Mouse (Mus musculus) layer of hippocampus, adult 2 months (tissue): ENCODE measurements around the gene Dgkd. TPM values are rescaled to one million over a fixed set of nuclear protein-coding genes. Genes with fewer than 3 reads are reported as not detected.

Experiments used
- DNase-seq, 2 experiments: peaks; one replicate each; pipeline ENCODE4 v3.0.0; 2022; ENCODE audit warnings: low spot score in 2 of 2
- H3K27ac ChIP-seq: fragments of 200-600 bp; 2 replicates; pipeline ENCODE4 v1.8.1; 2022
- H3K4me3 ChIP-seq: fragments of 200-600 bp; 2 replicates; pipeline ENCODE4 v1.8.1; 2022; ENCODE audit warnings: mild to moderate bottlenecking
- CTCF ChIP-seq: fragments of 200-600 bp; conservative IDR thresholded peaks from 2 replicates; pipeline ENCODE4 v1.8.1; 2022; ENCODE audit warnings: antibody characterized with exemption, mild to moderate bottlenecking, moderate library complexity
- total RNA-seq, 2 experiments: library from RNA; stranded (reverse); gene quantifications; 2 replicates each; pipeline ENCODE4 v1.2.3; 2021

The Dgkd gene
- total RNA-seq, 2 experiments from 2014 or later = 103 to 117 TPM

DNA sequence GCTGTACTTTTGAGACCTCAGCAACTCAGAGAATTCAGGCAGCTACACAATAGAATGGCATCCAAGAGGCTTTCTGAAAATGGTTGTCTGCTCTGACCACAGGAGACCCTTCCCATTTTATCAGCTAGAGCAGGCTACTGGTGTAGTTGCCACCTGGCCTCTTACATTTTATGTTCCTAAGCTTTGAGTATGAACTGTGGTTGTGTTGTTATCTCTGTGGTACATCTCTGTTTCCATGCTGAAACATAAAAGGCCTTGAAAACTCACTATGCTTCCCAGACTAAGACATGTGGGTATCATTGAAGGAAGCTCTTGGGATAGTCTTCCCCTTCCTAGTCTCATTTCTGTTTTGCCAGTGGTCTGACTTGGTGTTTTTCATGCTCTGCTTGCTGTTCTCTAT, 49.1 kb downstream of the Dgkd start:
- H3K27ac ChIP-seq = no peak overlapping the region
- TF ChIP-seq CTCF = no peak
- DNase-seq = no peak
- H3K4me3 ChIP-seq = no peak overlapping the region

DNA sequence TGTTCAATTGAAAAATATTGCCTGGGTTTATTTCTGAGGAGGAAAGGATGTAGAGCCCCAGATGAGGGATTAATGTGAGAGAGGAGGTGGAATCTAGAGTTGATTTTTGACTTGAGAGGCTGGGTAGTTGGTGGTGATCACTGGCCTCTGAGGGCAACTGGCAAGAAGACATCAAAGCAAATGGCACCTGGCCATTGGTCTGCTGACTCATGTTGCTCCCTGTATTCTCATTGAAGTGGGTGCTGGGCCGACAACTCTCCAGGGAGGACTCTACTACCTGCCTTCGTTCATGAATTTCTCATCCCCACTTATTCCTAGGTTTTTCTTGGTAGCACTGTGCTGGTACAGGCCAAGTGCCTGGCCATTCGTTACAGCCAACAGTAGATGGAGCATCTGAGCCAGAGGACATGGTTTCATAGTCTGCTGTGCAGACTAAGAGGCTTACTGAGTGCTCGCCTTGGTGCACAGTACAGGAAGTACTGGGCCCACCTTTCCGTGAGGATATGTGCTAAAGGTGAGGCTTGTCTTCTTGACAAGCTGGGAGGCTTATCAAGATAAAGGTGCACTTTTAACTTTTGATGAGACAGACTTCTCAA, 53.4 kb downstream of the Dgkd start:
- no peak overlapping the region for H3K27ac ChIP-seq
- TF ChIP-seq CTCF = peak; percentile 68
- no peak overlapping the region for H3K4me3 ChIP-seq
- no peak for DNase-seq

DNA sequence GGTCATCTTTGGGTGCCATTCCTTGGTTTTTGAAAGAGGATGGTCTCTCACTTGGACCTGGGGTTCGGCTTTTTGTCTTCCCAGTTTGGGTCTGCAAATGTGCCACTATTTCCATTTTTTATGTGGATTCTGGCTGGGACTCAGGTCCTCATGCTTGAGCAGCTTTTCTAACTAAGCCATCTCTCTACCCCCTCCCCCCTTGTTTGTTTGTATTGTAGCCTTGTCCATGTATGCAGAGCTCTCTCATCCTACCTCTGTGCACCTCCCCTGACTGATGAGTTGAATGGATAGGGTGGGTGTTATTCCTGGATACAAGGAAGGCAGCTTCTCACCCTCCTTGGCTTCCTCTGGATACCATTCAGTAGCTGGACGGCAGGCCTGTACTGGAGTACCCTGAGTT, 54.9 kb downstream of the Dgkd start:
- no peak for TF ChIP-seq CTCF

DNA sequence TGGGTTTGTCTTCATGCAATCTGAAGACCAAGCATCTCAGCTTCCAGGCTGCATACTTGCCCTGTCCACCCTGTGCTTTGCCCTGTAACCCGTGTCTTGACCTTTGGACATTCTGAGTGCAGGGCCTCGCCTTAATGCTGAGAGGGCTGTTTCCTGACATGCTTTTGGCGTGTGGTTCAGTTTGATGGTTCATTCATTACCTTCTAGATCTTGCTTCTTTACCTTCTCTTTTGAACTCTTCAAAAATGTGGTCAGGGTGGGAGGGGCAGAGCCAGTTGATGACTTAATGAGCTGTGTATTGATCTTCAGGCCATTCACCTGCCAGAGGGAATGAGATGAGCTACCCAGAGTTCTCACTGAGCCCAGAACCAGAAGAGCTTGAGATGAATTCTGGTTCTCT, 55.6 kb downstream of the Dgkd start:
- H3K4me3 ChIP-seq = no peak overlapping the region
- no peak for DNase-seq
- H3K27ac ChIP-seq = no peak overlapping the region
- no peak for TF ChIP-seq CTCF

More for the DNA sequence above, 54.9 kb downstream of the Dgkd start:
- no peak for DNase-seq
- Histone ChIP-seq H3K27ac (no peak overlapping the region), H3K4me3 (no peak overlapping the region)

DNA sequence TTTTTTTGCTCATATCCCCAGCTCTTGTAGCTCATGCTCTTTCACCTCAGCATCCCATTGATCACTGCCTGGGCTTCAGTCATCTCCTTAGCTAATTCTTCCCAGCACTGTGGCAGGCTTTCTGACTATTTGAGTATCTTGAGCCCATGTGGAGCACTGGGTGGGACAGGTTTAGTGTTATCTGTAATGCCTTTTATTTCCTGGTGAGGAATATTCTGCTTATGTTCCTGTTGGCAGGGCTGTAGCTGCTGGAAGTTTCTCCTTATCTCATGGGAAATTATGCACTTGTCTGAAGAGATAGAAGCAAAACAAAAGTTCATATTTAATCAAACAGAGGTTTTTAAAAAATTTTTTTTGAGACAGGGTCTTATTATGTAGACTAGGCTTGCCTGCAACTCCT, 56.5 kb downstream of the Dgkd start:
- no peak overlapping the region for H3K4me3 ChIP-seq
- TF ChIP-seq CTCF = no peak
- no peak overlapping the region for H3K27ac ChIP-seq
- no peak for DNase-seq

DNA sequence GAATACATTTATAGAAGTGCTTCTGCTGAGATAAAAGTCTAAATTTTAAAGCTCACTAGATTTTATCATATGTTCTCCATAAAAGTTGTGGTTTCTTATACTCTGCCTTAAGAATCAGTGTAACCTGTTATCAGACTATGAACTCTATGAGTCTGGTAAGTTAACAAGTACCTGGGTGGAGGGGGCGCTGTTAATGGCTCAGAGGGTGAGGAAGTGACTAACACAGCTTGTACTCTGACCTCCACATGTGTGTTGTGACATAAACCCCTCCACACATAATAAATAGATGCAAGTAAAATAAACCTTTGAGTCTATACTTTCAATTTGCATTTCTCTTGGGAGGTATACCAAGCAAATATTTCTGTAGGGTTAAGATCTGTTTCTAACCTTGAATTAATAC, 57.3 kb downstream of the Dgkd start:
- Histone ChIP-seq H3K4me3 (no peak overlapping the region), H3K27ac (no peak overlapping the region)
- no peak for TF ChIP-seq CTCF
- no peak for DNase-seq

DNA sequence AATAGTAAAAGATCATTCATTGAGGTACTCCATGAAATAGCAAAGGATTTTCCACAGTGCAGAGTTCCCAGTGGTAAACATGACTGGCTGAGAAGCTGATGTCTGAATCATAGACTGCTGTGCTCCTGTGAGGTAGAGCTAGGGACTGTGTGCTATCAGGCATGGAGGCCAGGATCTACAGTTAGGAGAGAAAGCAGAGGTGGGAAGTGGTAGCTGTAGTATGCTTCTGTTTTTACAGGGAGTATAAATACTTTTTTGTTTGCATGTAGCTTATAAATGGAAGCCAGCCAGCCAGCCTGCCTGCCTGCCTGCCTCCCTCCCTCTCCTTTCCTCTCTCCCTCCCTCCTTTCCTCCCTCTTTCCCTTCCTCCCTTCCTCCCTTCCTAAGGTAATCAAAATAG, 60.3 kb downstream of the Dgkd start:
- TF ChIP-seq CTCF = no peak
- Histone ChIP-seq H3K4me3 (no peak overlapping the region), H3K27ac (peak overlapping the region; percentile 51; the same call in 1 of the 2 replicates)
- DNase-seq = no peak

DNA sequence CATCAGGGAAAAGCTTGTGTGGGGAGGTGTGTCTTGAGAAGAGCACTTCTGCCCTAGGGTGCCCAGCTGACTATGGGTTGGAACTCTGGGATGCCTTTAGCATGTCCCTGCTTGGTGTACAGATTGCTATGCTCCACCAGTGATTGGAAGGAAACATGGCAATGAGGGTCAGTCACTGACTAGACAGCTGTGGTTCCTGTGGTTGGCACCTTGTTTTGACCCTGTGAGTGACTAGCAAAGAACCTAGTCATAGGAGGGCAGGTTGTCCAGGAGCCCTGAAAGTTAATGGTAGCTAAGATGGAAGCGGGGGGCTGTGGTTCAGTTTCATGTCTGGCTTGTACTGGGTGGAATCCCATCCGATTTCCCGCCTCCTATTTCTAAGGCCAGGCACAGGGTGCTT, 64.3 kb downstream of the Dgkd start:
- Histone ChIP-seq H3K27ac (peak overlapping the region; percentile 34), H3K4me3 (no peak overlapping the region)
- no peak for TF ChIP-seq CTCF
- DNase-seq = no peak

DNA sequence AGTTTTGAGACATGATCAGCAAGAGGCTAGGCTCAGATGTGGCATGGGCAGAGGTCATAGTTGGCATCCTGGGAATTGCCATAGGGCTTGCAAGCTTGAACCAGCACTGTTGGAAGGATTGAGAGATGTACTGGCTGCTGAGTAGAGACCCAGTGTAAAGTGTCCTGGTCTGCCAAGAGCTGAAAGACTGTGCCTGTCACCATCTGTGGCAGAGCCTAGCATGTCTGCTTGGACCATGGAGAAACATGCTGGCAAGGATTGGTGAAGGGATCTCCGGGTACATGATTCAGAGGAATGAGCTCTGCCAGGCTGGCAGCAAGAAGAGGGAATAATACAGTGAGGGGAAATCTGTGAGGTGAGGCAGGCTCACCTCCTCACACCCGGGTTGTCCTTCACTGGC, 65.0 kb downstream of the Dgkd start:
- no peak for DNase-seq
- Histone ChIP-seq H3K4me3 (no peak overlapping the region), H3K27ac (peak overlapping the region; percentile 34)
- TF ChIP-seq CTCF = no peak

DNA sequence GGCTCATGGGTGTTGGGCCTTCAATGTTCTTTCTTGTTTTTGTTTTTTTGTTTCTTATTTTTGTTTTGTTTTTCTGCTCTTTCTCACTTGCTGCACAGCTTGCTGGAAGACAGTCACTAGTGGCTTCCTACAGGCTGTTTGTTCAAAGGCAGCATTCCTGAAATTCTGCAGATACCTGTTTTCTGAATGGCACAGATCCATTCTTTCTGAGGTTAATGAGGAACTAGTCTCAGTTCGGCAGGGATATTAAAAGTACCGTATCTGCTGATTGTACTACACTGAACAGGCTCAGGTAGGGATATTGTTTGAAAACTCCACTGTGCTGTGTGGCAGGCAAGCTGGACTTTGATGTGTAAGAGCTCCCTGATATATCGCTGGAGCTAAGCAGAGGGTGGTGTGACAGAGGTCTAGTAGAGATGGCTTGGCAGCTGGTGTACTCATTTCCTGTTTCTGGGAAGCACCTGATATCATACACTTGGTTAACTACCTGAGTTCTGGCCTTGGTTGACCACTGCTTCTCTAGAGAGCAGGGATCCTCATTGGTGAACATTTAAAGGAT, 67.0 kb downstream of the Dgkd start:
- H3K4me3 ChIP-seq = no peak overlapping the region
- no peak for DNase-seq
- TF ChIP-seq CTCF = no peak
- no peak overlapping the region for H3K27ac ChIP-seq

DNA sequence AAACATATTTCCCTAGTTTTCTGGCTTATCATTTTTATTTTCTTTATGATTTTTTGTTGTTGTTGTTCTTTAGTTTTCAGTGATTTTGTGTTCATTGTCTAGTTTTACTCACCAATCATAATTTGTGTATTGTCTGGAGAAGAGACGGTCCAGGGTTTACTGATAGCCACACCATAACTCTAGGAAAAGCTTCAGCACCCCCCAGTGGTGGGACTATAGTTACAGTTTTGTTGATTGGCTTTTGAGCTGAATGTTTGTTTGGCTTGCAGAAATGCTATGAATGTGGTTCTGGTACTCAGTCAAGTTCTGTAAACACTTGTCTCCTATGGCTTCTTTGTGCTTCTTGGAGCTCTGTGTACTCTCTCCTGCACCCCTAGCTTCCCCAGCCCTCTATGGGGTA, 69.6 kb downstream of the Dgkd start:
- peak in 1 of 2 experiments; percentile 70 for DNase-seq
- H3K4me3 ChIP-seq = no peak overlapping the region
- peak; percentile 87 for TF ChIP-seq CTCF
- H3K27ac ChIP-seq = no peak overlapping the region

DNA sequence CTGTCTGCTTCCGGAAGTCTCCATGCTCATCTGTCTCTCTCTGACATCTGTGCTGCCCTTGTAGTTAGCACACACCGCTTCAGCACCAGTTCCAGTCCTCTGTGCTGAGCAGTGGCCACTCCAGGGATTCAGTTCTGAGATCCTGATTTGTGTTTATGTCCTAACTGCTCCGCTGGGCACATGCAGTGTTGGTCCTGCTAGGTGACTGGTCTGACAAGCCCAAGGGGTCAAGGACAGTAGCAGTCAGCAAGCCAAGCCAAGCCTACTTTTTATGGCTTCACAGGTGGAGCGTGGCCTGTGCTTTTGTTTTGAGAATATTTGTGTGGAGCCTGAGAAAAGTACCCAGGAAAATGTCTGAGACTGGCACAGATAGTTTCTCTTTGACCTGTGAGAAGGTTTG, 71.8 kb downstream of the Dgkd start:
- no peak for DNase-seq
- no peak overlapping the region for H3K4me3 ChIP-seq
- TF ChIP-seq CTCF = no peak
- no peak overlapping the region for H3K27ac ChIP-seq

DNA sequence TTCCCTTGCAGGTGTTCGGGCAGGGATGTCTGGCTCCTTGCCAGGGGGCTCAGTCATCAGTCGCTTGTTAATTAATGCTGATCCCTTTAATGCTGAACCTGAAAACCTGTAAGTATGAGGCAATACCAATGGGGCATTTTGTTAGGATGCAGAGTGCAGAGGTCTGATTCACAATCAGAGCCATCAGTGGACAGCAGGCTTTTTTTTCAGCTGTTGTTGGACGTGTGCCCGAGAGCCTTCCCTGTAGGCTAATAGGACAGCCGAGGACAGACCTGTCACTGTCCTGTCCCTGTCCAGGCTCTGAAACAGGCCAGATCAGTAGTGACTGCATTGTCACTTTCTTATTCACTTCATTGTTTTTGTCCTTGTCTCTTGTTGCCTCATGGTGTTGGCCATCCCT, 76.6 kb downstream of the Dgkd start:
- TF ChIP-seq CTCF = no peak
- DNase-seq = no peak
- peak overlapping the region; percentile 10; the same call in 1 of the 2 replicates for H3K27ac ChIP-seq
- no peak overlapping the region for H3K4me3 ChIP-seq

DNA sequence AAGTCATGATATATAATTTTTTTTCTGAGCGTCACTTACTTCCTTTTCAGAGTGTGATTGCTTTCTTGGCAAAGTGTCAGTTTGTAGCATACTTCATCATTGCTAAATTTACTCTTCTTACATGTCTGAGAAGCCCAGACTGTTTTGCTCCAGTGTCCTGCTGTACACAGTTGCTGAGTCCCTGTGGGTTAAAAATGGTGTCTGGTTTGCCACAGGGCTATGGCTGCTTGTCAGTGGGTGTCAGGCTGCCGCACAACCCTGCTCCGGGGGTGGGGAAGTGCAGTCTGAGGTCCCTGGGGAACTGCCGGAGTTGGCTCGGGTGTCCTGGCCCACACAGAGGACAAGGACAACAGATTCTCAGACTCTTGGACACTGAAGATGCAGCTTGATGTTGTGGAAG, 80.0 kb downstream of the Dgkd start:
- H3K4me3 ChIP-seq = no peak overlapping the region
- peak overlapping the region; percentile 57 for H3K27ac ChIP-seq
- DNase-seq = no peak
- no peak for TF ChIP-seq CTCF
